Mouse (Mus musculus) bone marrow, adult 2 months (tissue): ENCODE results near the gene Kifc1.
A peak's percentile ranks its signal among the peaks of the same experiment; 100 is the strongest.

ENCODE experiments used
- CTCF ChIP-seq: fragments of 200-500 bp; IDR thresholded peaks from 2 replicates; pipeline ENCODE4 v1.5.1; 2011; ENCODE audit warnings: low read length, control low read depth; ENCODE audit not compliant: control insufficient read depth, insufficient read depth
- POLR2A ChIP-seq: fragments of 200-500 bp; IDR thresholded peaks from 2 replicates; pipeline ENCODE4 v1.6.1; 2011; ENCODE audit warnings: low read depth, mild to moderate bottlenecking, control low read depth, low read length, borderline replicate concordance; ENCODE audit not compliant: control insufficient read depth

DNA sequence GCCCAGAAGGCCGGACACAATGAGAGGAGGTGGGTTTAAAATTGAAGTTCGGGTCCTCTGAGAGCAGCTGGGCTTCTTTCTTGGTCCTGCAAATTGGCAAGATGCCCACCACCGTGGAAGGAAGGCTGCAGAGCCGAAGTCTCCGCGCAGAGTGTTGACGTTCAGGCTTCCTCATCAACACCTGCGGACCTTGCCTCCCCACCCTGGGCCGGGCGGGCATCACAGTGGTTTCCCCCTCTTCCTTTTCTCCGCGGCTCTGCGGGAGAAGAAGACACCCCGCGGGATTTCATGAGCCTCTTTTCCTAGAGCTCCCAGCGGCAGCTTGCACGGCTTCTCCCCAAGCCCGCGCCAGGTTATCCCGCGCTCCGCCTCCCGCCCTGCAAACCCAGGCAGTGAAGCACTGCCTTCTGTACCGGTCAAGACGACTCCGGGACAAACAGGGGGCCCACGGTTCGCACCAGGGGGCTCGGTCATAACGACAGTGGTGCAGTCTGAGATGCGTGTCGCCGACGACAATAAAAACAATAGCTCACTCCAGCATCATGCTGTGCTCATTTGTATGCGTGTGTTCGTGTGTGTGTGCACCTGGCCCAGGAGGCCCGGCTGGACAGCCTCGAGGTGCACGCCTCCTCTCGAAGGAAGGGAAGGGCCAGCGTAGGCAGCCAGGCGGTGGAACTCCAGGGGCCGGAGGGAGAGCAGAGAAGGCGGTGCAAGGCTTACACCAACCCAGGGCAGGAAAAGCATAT, 18.0 kb upstream of the Kifc1 start:
- no peak for TF ChIP-seq CTCF
- peak; percentile 16; the same call in 1 of the 2 replicates for TF ChIP-seq POLR2A
